Mouse (Mus musculus): ENCODE data around the gene Mark4. TPM values are rescaled to one million over a fixed set of nuclear protein-coding genes. Genes with fewer than 3 reads are reported as not detected.

Gene Mark4
- 100 to 1,000 TPM; 118 to 119 TPM for total RNA-seq (2021)

- peak; percentile 84 for DNase-seq
- intact Hi-C loops (cut with DNase I), result no loop called here
These were observed at the start of gene Mark4 for GRCm38 (mm10) chr7:19458591-19459111. TSS of gene Mark4 (minus strand) at chr7:19458821.

DNA sequence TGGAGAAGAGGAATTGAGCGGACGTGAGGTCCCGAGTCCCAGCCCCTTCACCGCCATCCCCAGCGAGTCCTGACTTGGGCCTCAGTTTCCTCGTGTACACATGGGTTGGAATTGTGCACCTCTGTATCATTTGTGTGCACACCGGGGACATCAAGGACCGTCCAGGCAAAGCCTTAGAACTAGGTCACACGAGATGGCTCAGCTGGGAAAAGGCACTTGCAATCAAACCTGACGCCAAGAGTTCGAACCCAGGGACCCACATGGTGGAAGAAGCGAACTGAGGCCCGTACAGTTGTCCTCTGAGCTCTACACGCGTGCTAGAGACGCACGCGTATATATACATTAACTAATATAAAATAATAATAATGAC is 49.0 kb upstream of the Mark4 start:
- intact Hi-C loops (cut with DNase I), result no loop called here
- no peak for DNase-seq

DNA sequence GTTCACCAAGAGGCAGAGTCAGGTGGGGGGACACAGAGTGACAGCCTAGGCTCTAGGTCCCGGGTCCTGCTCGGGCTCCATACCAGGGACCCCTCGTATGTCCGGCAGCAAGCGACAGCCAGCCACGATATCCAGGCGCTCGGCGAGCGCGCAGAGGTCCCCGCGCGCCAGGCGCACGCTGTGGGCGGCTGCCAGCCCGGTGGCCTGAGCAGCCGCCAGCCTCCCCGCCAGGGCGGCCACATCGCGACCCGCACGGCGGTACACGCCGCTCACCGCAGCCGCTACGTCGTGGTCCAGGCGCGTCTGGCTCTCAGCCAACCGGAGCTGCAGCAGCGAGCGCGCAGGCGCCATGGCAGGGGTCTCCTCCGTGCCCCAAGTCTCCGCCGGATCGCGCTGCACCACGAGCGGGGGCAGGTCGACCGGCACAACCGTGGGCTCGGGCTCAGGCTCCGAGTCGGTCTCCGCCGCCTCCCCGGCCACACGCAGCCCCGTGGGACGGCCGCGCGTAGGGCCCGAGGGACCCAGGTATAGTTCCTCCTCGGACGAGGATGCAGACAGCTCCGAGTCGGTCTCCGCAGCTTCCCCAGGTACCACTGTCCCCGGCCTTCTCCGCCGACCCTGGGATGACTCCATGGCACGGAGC is 48.5 kb upstream of the Mark4 start:
- DNase-seq, result peak; percentile 72
- intact Hi-C loops (cut with DNase I), result no loop called here

- intact Hi-C loops (cut with DNase I), result no loop called here
- no peak for DNase-seq
These were observed 47.7 kb upstream of the Mark4 start for GRCm38 (mm10) chr7:19506326-19506725.

- intact Hi-C loops (cut with DNase I), result no loop called here
- DNase-seq, result no peak
These were observed 45.0 kb upstream of the Mark4 start for GRCm38 (mm10) chr7:19503481-19504068.

GRCm38 (mm10) chr7:19501658-19502057 is 43.0 kb upstream of the Mark4 start:
- DNase-seq, result no peak
- intact Hi-C loops (cut with DNase I), result no loop called here

DNA sequence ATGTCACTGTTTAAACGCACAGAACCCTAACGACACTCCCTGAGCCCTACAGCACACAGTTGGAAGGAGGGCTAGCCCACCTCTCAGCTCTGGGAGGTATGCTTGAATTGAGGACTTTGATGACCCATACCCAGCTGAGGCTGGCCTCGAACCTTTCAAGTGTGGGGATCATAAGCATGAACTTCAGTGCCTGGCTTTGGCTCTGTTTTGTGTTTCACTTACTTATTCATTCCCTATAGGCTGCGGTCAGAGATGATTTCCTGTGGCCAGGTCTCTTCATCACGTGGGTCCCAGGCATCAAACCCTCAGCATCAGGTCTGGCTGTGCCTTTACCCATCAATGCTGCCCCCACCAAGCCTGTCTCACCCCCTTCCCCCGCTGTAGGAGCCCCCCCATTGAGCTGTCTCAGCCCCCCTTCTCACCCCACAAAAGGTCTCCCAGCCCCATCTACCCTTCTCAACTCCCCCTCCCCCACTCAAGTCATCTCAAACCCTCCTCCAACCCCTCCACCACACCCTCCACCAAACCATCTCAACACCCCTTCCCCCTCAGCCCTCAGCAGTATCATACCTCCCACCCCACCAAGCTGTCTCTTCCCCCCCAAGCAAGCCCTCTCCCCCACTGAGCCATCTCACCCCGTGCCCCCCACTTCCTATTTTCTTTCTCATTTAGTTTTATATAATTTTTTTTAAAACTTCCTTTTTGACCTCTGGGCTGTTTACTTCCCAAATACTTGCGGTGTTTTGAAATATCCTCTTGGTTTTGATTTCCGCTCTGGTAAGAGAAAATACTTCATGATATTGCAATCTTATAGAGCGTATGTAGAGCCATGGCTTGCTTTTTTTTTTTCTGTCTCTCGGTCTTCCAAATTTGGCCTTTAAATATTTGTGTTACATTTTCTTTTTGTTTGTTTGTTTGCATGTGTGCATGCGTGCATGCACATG is 42.1 kb upstream of the Mark4 start:
- no peak for DNase-seq
- intact Hi-C loops (cut with DNase I), result no loop called here

- DNase-seq, result no peak
- intact Hi-C loops (cut with DNase I), result no loop called here
These were observed 39.7 kb upstream of the Mark4 start for GRCm38 (mm10) chr7:19498326-19498725.

- intact Hi-C loops (cut with DNase I), result no loop called here
- no peak for DNase-seq
These were observed 37.6 kb upstream of the Mark4 start for GRCm38 (mm10) chr7:19496214-19496555.

DNA sequence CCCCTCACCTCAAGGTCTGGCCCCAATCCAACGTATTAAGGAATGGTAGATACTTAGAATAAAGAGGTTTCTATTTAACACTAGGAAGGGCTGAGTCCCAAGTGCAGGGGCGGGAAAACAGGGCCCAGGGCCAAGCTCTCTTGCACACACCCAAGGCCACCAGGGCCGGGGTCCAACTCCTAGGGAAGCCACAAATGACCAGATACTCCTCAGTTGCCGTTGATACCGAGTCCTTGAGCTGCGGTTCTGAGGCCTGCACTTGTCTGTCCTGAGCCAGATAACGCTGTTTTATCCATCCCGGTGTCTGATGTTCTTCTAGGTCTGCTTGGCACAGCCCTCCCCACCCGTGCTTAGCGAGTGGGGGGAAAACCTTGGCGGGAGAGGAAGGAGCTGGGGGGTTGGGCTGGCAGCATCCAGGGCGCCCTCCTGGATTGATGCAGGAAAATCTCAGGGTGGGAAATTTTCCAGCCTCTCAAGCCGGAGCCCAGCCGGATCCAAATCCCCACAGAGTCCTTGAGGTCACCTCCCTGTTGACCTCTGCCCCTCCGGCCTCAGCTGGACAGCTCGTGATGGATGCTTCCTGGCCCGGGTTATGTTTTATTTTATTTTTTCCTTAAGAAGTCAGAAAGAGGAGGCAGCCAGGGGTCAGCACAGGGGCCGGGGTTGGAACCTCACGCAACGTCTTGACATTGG is 37.0 kb upstream of the Mark4 start:
- DNase-seq, result no peak
- intact Hi-C loops (cut with DNase I), result no loop called here

DNA sequence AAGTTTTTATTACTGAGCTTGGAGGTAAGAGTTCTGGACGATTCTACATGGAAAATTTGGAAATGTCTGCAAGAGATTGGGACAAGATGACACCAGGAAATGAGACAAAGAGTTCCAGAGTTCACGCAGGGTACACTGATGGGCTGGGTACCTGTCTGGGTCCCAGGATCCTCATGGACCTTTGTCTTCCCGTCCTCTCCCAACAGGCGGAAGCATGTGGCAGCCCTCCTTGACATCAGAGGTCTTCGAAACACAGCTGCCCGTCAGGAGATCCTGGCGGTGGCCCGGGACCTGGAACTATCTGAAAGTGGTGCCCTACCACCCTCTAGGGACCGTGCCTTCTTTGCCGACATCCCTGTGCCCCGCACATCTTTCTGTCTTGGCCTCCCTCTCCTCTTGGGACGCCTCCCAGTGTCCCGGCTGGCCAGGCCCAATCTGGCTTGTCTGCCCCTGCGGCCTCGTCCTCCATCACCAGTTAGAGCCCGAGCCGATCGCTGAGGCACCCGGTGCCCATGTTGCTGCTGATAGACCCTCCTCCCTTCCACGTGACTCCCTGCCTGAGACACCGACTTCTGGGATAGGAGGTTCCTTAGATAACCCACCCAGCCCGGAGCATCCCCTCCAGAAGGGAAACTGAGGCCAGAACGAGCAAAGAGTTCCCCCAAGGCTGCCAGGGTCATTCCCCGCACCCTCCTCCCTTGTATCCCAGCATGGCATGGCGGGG is 36.3 kb upstream of the Mark4 start:
- no peak for DNase-seq
- intact Hi-C loops (cut with DNase I), result no loop called here

- intact Hi-C loops (cut with DNase I), result no loop called here
- DNase-seq, result no peak
These were observed 33.1 kb upstream of the Mark4 start for GRCm38 (mm10) chr7:19491731-19492130.

DNA sequence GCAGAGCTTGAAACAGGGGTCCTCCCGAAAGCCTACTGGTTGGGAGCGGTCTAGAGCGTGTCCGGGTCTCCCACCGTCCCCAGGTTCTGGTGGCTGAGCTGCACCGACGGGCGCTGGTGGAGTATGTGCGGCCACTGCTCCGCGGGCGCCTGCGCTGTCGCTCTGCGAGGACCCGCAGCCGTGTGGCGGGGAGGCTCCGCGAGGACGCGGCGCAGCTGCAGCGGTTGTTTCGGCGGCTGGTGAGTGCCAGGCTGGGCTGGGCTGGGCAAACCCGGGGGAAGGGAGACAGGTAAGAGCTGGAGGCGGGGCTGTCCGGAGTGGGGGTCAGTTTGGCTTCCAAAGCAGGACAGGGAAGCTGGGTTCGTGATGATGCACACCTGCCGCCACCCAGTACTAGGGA is 30.9 kb upstream of the Mark4 start:
- DNase-seq, result no peak
- intact Hi-C loops (cut with DNase I), result no loop called here

DNA sequence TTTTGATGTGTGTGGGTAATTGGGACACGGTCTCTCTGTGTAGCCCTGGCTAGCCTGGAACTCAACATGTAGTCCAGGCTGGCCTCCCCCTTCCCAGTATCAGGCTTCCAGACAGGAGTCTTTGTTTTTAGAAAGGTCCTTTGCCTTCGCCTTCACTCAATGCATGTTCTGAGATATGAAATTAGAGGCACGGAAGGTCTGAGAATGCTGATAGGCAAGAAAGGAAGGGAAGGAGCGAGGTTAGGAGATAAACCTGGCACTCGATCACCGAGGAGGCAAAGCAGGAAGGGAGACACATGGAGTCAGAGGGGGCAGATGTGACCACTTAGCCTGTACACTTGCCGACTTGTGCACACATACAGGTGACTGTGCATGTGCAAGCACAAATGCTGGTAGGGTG is 27.9 kb upstream of the Mark4 start:
- intact Hi-C loops (cut with DNase I), result no loop called here
- no peak for DNase-seq

DNA sequence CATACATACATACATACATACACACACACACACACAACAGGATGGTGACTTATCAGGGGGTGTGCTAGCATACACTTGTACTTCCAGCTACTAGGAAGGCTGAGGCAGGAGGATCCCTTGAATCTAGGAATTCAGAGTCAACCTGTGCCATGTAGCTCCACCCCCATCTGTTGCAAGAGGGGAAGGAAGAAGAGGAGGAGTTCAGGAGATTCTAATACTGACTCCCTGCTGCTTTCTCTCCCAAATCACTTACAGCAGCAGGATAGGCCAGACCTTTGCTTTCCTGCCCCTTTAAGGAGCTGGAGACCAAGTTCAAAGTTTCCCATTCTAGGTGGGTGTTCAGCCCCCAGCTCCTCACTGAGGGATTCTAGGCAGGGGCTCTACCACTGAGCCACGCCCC is 26.9 kb upstream of the Mark4 start:
- no peak for DNase-seq
- intact Hi-C loops (cut with DNase I), result no loop called here

GRCm38 (mm10) chr7:19483281-19483680 is 24.7 kb upstream of the Mark4 start:
- intact Hi-C loops (cut with DNase I), result no loop called here
- DNase-seq, result no peak

- DNase-seq, result no peak
- intact Hi-C loops (cut with DNase I), result no loop called here
These were observed 19.2 kb upstream of the Mark4 start for GRCm38 (mm10) chr7:19477624-19478384.

DNA sequence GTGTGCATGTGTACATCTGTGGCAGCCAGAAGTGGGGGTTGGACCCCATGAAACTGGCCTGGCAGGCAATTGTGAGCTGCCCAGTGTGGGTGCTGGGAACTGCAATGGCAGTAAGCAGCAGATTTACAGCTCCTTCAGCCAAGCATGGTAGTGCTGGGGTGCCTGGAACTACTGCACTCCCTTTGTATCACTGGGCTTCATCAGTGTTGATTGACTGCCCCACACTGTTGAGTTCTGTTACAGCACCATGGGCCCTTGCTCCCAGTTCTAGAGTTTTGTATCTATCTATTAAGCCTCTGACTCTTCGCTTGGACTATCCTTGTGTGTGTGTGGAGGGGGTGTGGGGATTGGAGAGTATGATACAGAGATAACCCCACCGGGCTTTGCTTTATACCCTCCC is 18.5 kb upstream of the Mark4 start:
- DNase-seq, result no peak
- intact Hi-C loops (cut with DNase I), result no loop called here

DNA sequence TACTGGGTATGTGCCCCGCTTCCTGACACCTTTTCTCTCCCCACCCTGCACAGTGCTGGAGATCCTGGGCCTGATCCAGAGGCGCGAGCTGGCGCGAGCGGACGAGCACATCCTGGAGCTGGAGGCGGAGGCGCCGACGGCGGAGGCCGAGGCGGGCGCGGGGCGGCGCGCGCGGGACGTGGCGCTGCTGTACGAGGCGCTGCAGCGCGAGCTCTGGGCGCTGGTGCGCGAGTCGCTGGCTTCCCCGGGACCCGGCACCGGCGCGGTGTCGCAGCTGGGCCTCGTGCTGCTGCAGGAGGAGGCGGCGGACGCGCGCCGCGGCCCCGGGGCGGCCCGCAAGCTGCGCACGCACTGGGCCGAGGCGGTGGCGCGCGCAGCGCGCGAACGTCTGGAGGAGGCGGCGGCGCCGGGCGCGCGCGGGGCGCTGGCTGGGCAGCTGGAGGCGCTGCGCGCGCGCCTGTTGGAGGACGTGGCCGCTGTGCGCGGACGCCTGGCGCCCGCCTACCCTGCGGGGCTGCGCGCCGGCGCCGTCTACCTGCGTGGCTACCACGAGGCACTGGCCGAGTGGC is 15.3 kb upstream of the Mark4 start:
- peak; percentile 81 for DNase-seq
- intact Hi-C loops (cut with DNase I), result no loop called here

All from left cerebral cortex, postnatal 4 days (tissue).